Mouse (Mus musculus) heart, embryonic 16.5 days (tissue): ENCODE measurements around the gene Il27ra. TPM values are rescaled to one million over a fixed set of nuclear protein-coding genes. Genes with fewer than 3 reads are reported as not detected.
"Not testable (repeated sequence)": the region's sequence is repeated elsewhere in the genome, so short reads cannot be mapped to it uniquely, and the experiment has no call there.

Experiments used
- ATAC-seq: fragments of 200-750 bp; cut with Nextera tagmentation; replicated peaks from 2 replicates; pipeline ENCODE4 v1.8.0; 2017; ENCODE audit warnings: moderate number of reproducible peaks; ENCODE audit not compliant: insufficient read depth, low FRiP score; ENCODE audit errors: extremely low read depth
- H3K27ac ChIP-seq: fragments of 300-500 bp; sonication (generic); 2 replicates; pipeline ENCODE4 v1.5.1; 2014; ENCODE audit warnings: mild to moderate bottlenecking, low read length, control low read depth, moderate library complexity
- H3K27me3 ChIP-seq: fragments of 300-500 bp; sonication (generic); 2 replicates; pipeline ENCODE4 v1.6.1; 2014; ENCODE audit warnings: low read length, mixed read lengths; ENCODE audit not compliant: control insufficient read depth, insufficient read depth
- H3K36me3 ChIP-seq: fragments of 300-500 bp; sonication (generic); 2 replicates; pipeline ENCODE4 v1.6.1; 2014; ENCODE audit not compliant: control insufficient read depth, insufficient read depth
- H3K4me1 ChIP-seq: fragments of 300-500 bp; sonication (generic); 2 replicates; pipeline ENCODE4 v1.6.1; 2014; ENCODE audit warnings: low read length, mixed read lengths; ENCODE audit not compliant: control insufficient read depth, insufficient read depth
- H3K4me2 ChIP-seq: fragments of 300-500 bp; sonication (generic); 2 replicates; pipeline ENCODE4 v1.6.1; 2014; ENCODE audit warnings: low read depth, mild to moderate bottlenecking, control low read depth, low read length
- H3K4me3 ChIP-seq: fragments of 300-500 bp; sonication (generic); 2 replicates; pipeline ENCODE4 v1.5.1; 2014; ENCODE audit warnings: mild to moderate bottlenecking, control low read depth, low read length
- H3K9ac ChIP-seq: fragments of 300-500 bp; sonication (generic); 2 replicates; pipeline ENCODE4 v1.6.1; 2014; ENCODE audit warnings: low read length, control low read depth
- H3K9me3 ChIP-seq: fragments of 300-500 bp; sonication (generic); replicated peaks from 2 replicates; pipeline ENCODE4 v1.6.1; 2016; ENCODE audit warnings: low read length; ENCODE audit not compliant: control insufficient read depth
- WGBS: fragments of 180-500 bp; shearing (Covaris S2); extraction: QIAGEN DNeasy Blood & Tissue Kit; methylation state at CpG from one replicate; pipeline ENCODE4 v1.1.7; 2014; 5-methylcytosine and 5-hydroxymethylcytosine counted together
- microRNA counts: library from miRNA; unstranded; fragments of <30 nt; microRNA quantifications from one replicate; lab custom pipeline; 2016
- microRNA-seq: library from miRNA; unstranded; fragments of <30 nt; microRNA quantifications from one replicate; pipeline ENCODE4, GENCODE M21; 2017
- polyA plus RNA-seq: library from polyadenylated mRNA; unstranded; fragments of >200 nt; fragmentation: Nextera tagmentation; extraction: Ambion mirVana; gene quantifications from 2 replicates; pipeline ENCODE4 v1.2.1, GENCODE M21; 2015

Il27ra gene
- polyA plus RNA-seq, 1 experiment from 2014 or later: 6.5 TPM

- H3K27me3 ChIP-seq, H3K27ac ChIP-seq, ATAC-seq, H3K9me3 ChIP-seq, H3K4me3 ChIP-seq, H3K9ac ChIP-seq, H3K4me2 ChIP-seq: not testable (repeated sequence)
- WGBS: 96% methylated on average over 2 of the region's 2 CpGs
- H3K4me1 ChIP-seq: peaks cover 23% of the 10 kb centered on the region
- peaks cover 45% of the 10 kb centered on the region for H3K36me3 ChIP-seq
These were observed 59.2 kb downstream of the Il27ra start for GRCm38 (mm10) chr8:83983222-83983621.

DNA sequence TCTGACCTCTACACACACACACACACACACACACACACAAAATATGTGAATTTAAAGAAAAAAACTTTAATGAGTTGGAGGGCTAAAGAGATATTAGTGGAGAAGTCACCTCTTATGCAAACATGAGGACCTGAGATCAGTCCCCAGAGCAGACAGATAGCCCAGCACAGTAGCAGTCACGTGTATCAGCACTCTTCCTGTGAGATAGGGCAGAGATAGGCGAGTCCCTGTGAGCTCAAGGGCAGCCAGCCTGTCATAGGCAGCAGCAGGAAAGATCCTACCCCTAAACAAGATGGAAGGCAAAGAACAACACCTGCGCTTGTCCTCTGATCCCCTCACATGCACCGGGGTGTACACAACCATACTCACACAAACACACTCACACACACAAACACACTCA, 59.9 kb downstream of the Il27ra start:
- H3K4me1 ChIP-seq: peaks cover 31% of the 10 kb centered on the region
- H3K9me3 ChIP-seq: no peaks in the 10 kb centered on the region
- H3K36me3 ChIP-seq: peaks cover 40% of the 10 kb centered on the region
- no peak overlapping the region for H3K27ac ChIP-seq
- 65% methylated on average over 4 of the region's 4 CpGs for WGBS
- ATAC-seq: no peak
- H3K4me2 ChIP-seq: no peak overlapping the region
- H3K4me3 ChIP-seq: no peak overlapping the region
- H3K27me3 ChIP-seq: no peaks in the 10 kb centered on the region
- H3K9ac ChIP-seq: no peak overlapping the region

DNA sequence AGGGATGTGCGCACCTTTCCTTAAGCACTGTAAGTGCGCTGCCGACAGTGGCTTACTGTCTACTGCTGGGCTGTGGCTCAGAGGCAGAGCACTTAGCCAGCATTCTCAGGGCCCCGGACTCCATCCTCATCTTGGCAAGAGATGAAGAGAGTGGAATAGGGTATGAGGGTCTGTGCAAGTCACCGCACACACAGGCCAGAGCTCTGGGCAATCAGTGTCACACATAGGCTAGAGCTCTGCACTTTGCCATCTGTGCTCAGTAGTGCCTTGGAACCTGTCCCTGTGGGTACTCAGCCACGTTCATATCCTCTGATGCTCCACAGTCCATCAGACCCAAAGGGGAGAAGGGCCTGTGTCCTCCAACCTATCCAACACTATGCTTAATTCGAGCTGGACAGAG, 60.9 kb downstream of the Il27ra start:
- peaks cover 33% of the 10 kb centered on the region for H3K36me3 ChIP-seq

DNA sequence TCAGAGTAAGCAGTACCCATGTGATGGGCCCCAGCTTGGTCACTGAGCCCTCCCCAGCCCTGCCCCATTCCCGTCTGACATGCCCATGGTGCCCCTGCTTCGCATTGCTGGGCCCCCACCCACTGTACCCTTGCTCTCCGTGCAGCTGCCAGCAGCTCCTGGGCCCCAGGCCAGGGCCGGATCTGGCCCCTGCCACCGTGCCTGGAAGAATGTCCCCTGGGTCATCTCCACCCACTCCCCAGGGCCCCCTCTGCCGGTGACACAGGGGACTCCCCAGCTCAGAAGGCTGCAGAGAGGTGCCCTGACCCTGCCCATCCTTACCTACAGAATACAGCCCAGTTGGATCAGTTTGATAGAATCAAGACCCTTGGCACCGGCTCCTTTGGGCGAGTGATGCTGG, 61.5 kb downstream of the Il27ra start:
- peak overlapping the region; percentile 32; the same call in 1 of the 2 replicates for H3K4me2 ChIP-seq
- H3K27me3 ChIP-seq: no peaks in the 10 kb centered on the region
- peak overlapping the region; percentile 47 for H3K9ac ChIP-seq
- H3K36me3 ChIP-seq: peaks cover 26% of the 10 kb centered on the region
- no peak overlapping the region for H3K4me3 ChIP-seq
- peak overlapping the region; percentile 99 for H3K27ac ChIP-seq
- H3K4me1 ChIP-seq: peaks cover 42% of the 10 kb centered on the region
- WGBS: 56% methylated on average over 8 of the region's 8 CpGs
- no peaks in the 10 kb centered on the region for H3K9me3 ChIP-seq
- peak; percentile 85 for ATAC-seq

More for the DNA sequence above, 60.9 kb downstream of the Il27ra start:
- Histone ChIP-seq H3K4me2 (no peak overlapping the region), H3K9me3 (no peaks in the 10 kb centered on the region), H3K4me3 (no peak overlapping the region), H3K4me1 (peaks cover 39% of the 10 kb centered on the region), H3K27me3 (no peaks in the 10 kb centered on the region), H3K27ac (peak overlapping the region; percentile 99; the same call in 1 of the 2 replicates), H3K9ac (no peak overlapping the region)
- 90% methylated on average over 7 of the region's 7 CpGs for WGBS
- ATAC-seq: no peak

MicroRNAs encoded within 50 kb of the gene (microRNA counts, 519-probe panel; counts per million panel counts)
- microRNA mmu-miR-1199 (lab: Ali Mortazavi, UCI) (not detected), microRNA mmu-miR-709 (lab: Ali Mortazavi, UCI) (2,299 counts per million, percentile 45 among the panel's probes with 10 or more counts)

Small RNAs within 50 kb of the gene (microRNA-seq; reads per million reads assigned to microRNA genes)
- not detected for gene Mir1199
- not detected for gene Mir709
- gene Mir8111: 4.1 reads per million, percentile 15 among the genes with 10 or more reads in this experiment

Other genes starting within 250 kb of the Il27ra start
- 8.3 and 8.7 TPM in 2 replicates for gene Adgrl1, start 142.5 kb downstream of the Il27ra start, polyA plus RNA-seq
- 1.0 and 1.2 TPM in 2 replicates for gene Gm10644, start 87.4 kb downstream of the Il27ra start, polyA plus RNA-seq
- gene Asf1b, start 87.1 kb downstream of the Il27ra start, polyA plus RNA-seq: 65.2 and 69.1 TPM in 2 replicates
- 258 and 282 TPM in 2 replicates for gene Prkaca, start 69.6 kb downstream of the Il27ra start, polyA plus RNA-seq
- gene Samd1, start 44.9 kb downstream of the Il27ra start, polyA plus RNA-seq: 5.4 and 6.0 TPM in 2 replicates
- 0.89 and 1.1 TPM in 2 replicates for gene 1700067K01Rik, start 41.1 kb downstream of the Il27ra start, polyA plus RNA-seq
- 0.21 and 0.49 TPM in 2 replicates for gene 2210011C24Rik, start 30.4 kb downstream of the Il27ra start, polyA plus RNA-seq
- 1.5 and 2.7 TPM in 2 replicates for gene Palm3, start 21.1 kb downstream of the Il27ra start, polyA plus RNA-seq
- gene Rln3, start 2.4 kb upstream of the Il27ra start, polyA plus RNA-seq: 0.24 TPM in 1 of 2 replicates, not detected in the other
- 0.95 and 1.2 TPM in 2 replicates for gene Gm10643, start 22.5 kb upstream of the Il27ra start, polyA plus RNA-seq
- gene Rfx1, start 24.2 kb upstream of the Il27ra start, polyA plus RNA-seq: 5.9 and 6.4 TPM in 2 replicates
- 5.4 and 6.0 TPM in 2 replicates for gene Dcaf15, start 62.2 kb upstream of the Il27ra start, polyA plus RNA-seq
- 0.17 and 0.37 TPM in 2 replicates for gene Podnl1, start 83.4 kb upstream of the Il27ra start, polyA plus RNA-seq
- gene Cc2d1a, start 105.3 kb upstream of the Il27ra start, polyA plus RNA-seq: 14.8 and 15.4 TPM in 2 replicates
- gene 4930432K21Rik, start 105.4 kb upstream of the Il27ra start, polyA plus RNA-seq: 1.2 and 1.3 TPM in 2 replicates
- 1.5 and 1.6 TPM in 2 replicates for gene Nanos3, start 142.6 kb upstream of the Il27ra start, polyA plus RNA-seq
- 8.4 and 9.9 TPM in 2 replicates for gene Zswim4, start 194.5 kb upstream of the Il27ra start, polyA plus RNA-seq
- gene D8Ertd738e, start 207.1 kb upstream of the Il27ra start, polyA plus RNA-seq: 297 and 311 TPM in 2 replicates
- gene Mri1, start 214.7 kb upstream of the Il27ra start, polyA plus RNA-seq: 45.0 and 46.2 TPM in 2 replicates
- gene Ccdc130, start 227.8 kb upstream of the Il27ra start, polyA plus RNA-seq: 14.9 and 19.4 TPM in 2 replicates